Mouse (Mus musculus) spleen, adult 10 weeks (tissue): ENCODE measurements around the gene Vps37c. TPM values are rescaled to one million over a fixed set of nuclear protein-coding genes. Genes with fewer than 3 reads are reported as not detected.

ENCODE experiments used
- polyA plus RNA-seq: library from polyadenylated mRNA; stranded (reverse); fragments of 350-450 nt; fragmentation: Illumina TruSeq; extraction: RNeasy Lipid Tissue Mini Kit (QIAGEN cat#74804); gene quantifications from one replicate; pipeline ENCODE4 v1.2.3, GENCODE M21; 2015; ENCODE audit warnings: low replicate concordance; ENCODE audit not compliant: insufficient read depth

Gene Vps37c
- polyA plus RNA-seq: 11.2 TPM

GRCm38 (mm10) chr19:10688537-10689352, at the start of gene Vps37c:
TSS of gene Vps37c (plus strand) at chr19:10688735.

GRCm38 (mm10) chr19:10677915-10678771, 10.4 kb upstream of the Vps37c start, which contains the start of gene Pga5:
TSS of gene Pga5 (minus strand) at chr19:10678071.

DNA sequence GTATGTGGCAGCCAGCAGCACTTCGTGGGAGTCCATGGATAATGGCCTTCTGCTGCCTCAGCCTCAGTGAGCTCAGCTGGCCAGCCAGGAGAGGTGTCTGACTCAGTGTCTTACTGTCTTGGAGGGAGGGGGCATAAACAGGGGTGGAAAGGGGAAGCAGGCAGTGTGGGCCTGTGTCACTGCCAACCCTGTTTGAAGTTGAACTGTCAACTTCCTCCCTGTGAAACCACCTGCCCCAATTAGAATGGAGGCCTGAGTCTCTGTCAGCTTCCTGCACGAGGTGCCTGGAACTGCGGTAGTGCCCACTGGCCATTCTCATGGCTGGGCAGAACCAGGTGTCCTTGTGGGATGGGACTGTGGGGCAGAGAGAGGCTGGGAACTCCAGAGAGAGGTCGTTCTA, 50.3 kb downstream of the Vps37c start, which contains the start of gene Cd5:
Gene Cd5 (minus strand): TSS at position 192 of the 400 bp plus-strand sequence.

Other genes with a start within 250 kb of the Vps37c start
- gene Lrrc10b, start 231.3 kb upstream of the Vps37c start, polyA plus RNA-seq: not detected
- 0.58 TPM for gene Ppp1r32, start 205.8 kb upstream of the Vps37c start, polyA plus RNA-seq
- 176 TPM for gene Cpsf7, start 163.5 kb upstream of the Vps37c start, polyA plus RNA-seq
- gene Sdhaf2, start 162.6 kb upstream of the Vps37c start, polyA plus RNA-seq: 102 TPM
- gene Tmem216, start 132.5 kb upstream of the Vps37c start, polyA plus RNA-seq: 11.1 TPM
- gene Cyb561a3, start 111.6 kb upstream of the Vps37c start, polyA plus RNA-seq: 181 TPM
- gene Tmem138, start 111.4 kb upstream of the Vps37c start, polyA plus RNA-seq: 17.3 TPM
- 165 TPM for gene Ddb1, start 83.4 kb upstream of the Vps37c start, polyA plus RNA-seq
- 3.9 TPM for gene Tkfc, start 83.1 kb upstream of the Vps37c start, polyA plus RNA-seq
- gene Vwce, start 54.5 kb upstream of the Vps37c start, polyA plus RNA-seq: 0.08 TPM
- not detected for gene Pga5, start 10.7 kb upstream of the Vps37c start, polyA plus RNA-seq
- gene Cd5, start 50.3 kb downstream of the Vps37c start, polyA plus RNA-seq: 33.1 TPM
- 24.1 TPM for gene Cd6, start 141.3 kb downstream of the Vps37c start, polyA plus RNA-seq
- gene Slc15a3, start 151.0 kb downstream of the Vps37c start, polyA plus RNA-seq: 22.5 TPM
- gene Tmem132a, start 181.2 kb downstream of the Vps37c start, polyA plus RNA-seq: 0.36 TPM
- 16.3 TPM for gene Tmem109, start 193.3 kb downstream of the Vps37c start, polyA plus RNA-seq
- 103 TPM for gene Prpf19, start 206.5 kb downstream of the Vps37c start, polyA plus RNA-seq
- not detected for gene Zp1, start 231.9 kb downstream of the Vps37c start, polyA plus RNA-seq
- 0.14 TPM for gene Ptgdr2, start 248.4 kb downstream of the Vps37c start, polyA plus RNA-seq